Mouse (Mus musculus) hindbrain, embryonic 14.5 days (tissue): ENCODE measurements around the gene Rbm26. TPM values are rescaled to one million over a fixed set of nuclear protein-coding genes. Genes with fewer than 3 reads are reported as not detected.
A peak's percentile ranks its signal among the peaks of the same experiment; 100 is the strongest.

ENCODE experiments used
- ATAC-seq: fragments of 200-750 bp; cut with Nextera tagmentation; 2 replicates; pipeline ENCODE4 v1.8.0; 2017; ENCODE audit warnings: moderate number of reproducible peaks, mild to moderate bottlenecking, moderate TSS enrichment, moderate library complexity; ENCODE audit not compliant: low FRiP score
- DNase-seq: peaks from one replicate; pipeline ENCODE4 v3.0.0-alpha.2; 2015; ENCODE audit warnings: low spot score
- H3K27ac ChIP-seq: fragments of 300-500 bp; sonication (generic); 2 replicates; pipeline ENCODE4 v1.5.1; 2014; ENCODE audit warnings: mild to moderate bottlenecking, moderate library complexity
- H3K27me3 ChIP-seq: fragments of 300-500 bp; sonication (generic); 2 replicates; pipeline ENCODE4 v1.6.1; 2014; ENCODE audit warnings: mild to moderate bottlenecking, low read length, mixed read lengths; ENCODE audit not compliant: control insufficient read depth, insufficient read depth
- H3K36me3 ChIP-seq: fragments of 300-500 bp; sonication (generic); replicated peaks from 2 replicates; pipeline ENCODE4 v1.6.1; 2014; ENCODE audit not compliant: control insufficient read depth, insufficient read depth
- H3K4me1 ChIP-seq: fragments of 300-500 bp; sonication (generic); replicated peaks from 2 replicates; pipeline ENCODE4 v1.6.1; 2014; ENCODE audit warnings: antibody characterized with exemption, low read length, mixed read lengths; ENCODE audit not compliant: control insufficient read depth, insufficient read depth
- H3K4me2 ChIP-seq: fragments of 300-500 bp; sonication (generic); replicated peaks from 2 replicates; pipeline ENCODE4 v1.6.1; 2014; ENCODE audit warnings: mild to moderate bottlenecking, moderate library complexity
- H3K4me3 ChIP-seq: fragments of 300-500 bp; sonication (generic); replicated peaks from 2 replicates; pipeline ENCODE4 v1.5.1; 2014; ENCODE audit warnings: mild to moderate bottlenecking, low read length
- H3K9ac ChIP-seq: fragments of 300-500 bp; sonication (generic); 2 replicates; pipeline ENCODE4 v1.6.1; 2014
- H3K9me3 ChIP-seq: fragments of 300-500 bp; sonication (generic); 2 replicates; pipeline ENCODE4 v1.6.1; 2016; ENCODE audit warnings: low read length; ENCODE audit not compliant: control insufficient read depth
- WGBS: fragments of 180-500 bp; shearing (Covaris S2); extraction: QIAGEN DNeasy Blood & Tissue Kit; methylation state at CpG from one replicate; pipeline ENCODE4 v1.1.7; 2014; 5-methylcytosine and 5-hydroxymethylcytosine counted together
- polyA plus RNA-seq: library from polyadenylated mRNA; unstranded; fragments of >200 nt; fragmentation: Nextera tagmentation; extraction: Ambion mirVana; gene quantifications from 2 replicates; pipeline ENCODE4 v1.2.1, GENCODE M21; 2014

The Rbm26 gene
- polyA plus RNA-seq, result 34.6 and 40.4 TPM in 2 replicates

DNA sequence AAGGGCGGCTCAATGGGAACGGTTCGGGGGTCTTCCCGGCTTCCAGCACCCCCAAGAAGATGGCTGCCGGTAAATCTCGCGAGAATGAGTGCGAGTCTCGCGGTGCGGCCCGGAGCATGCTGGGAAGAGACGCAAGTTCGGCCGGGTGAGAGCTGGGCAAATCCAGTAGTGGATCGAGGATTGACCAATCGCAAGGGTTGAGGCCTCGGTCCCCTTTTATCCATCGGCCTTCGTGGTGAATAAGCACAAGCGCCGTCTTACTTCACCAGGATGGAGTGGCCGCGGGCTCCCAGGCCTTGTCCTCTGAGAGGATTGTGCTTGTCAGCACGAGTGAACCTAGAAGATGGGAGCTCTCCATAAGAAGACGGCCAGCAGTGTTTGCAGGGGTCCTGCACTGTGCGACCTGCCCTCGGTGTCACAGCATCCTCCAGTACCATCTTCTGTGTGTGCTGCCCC is at the start of gene Rbm26:
TSS of gene Rbm26 (minus strand) at position 90 of the 456 bp plus-strand sequence.
- Histone ChIP-seq H3K27ac (peak within 1 kb of the TSS; percentile 97), H3K4me3 (peak within 1 kb of the TSS; percentile 98), H3K4me2 (peak within 1 kb of the TSS; percentile 80), H3K4me1 (peaks cover 31% of the 10 kb centered on the region), H3K27me3 (no peaks in the 10 kb centered on the region), H3K9ac (peak within 1 kb of the TSS; percentile 99), H3K36me3 (no peaks in the 10 kb centered on the region), H3K9me3 (no peaks in the 10 kb centered on the region)
- peak; percentile 98 for DNase-seq
- WGBS, result under 1% methylated on average over 28 of the region's 28 CpGs
- ATAC-seq, result peak; percentile 95

DNA sequence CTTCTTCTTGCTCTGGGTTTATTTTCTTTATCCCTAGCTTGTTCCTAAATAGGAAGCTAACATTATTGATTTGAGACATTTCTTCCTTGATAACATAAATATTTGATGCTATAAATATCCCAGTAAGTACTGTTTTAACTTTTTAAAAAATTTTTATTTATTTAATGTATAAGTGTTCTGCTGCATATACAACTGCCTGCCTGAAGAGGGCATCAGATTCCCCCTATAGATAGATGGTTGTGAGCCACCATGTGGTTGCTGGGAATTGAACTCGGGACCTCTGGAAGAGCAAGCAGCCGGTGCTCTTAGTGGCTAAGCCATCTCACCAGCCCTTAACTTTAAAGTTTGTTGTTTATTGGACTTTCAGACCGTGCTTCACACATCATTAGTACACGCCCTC is 48.7 kb upstream of the Rbm26 start:
- Histone ChIP-seq H3K27ac (no peak overlapping the region), H3K4me3 (no peak overlapping the region), H3K36me3 (no peaks in the 10 kb centered on the region), H3K4me1 (no peaks in the 10 kb centered on the region), H3K27me3 (no peaks in the 10 kb centered on the region), H3K9ac (no peak overlapping the region), H3K9me3 (no peaks in the 10 kb centered on the region), H3K4me2 (no peak overlapping the region)
- WGBS, result 94% methylated on average over 4 of the region's 4 CpGs
- ATAC-seq (no peak), DNase-seq (no peak)

GRCm38 (mm10) chr14:105222240-105222639 is 45.1 kb upstream of the Rbm26 start:
- Histone ChIP-seq H3K27ac (no peak overlapping the region), H3K4me2 (no peak overlapping the region), H3K36me3 (no peaks in the 10 kb centered on the region), H3K9me3 (no peaks in the 10 kb centered on the region), H3K4me1 (no peaks in the 10 kb centered on the region), H3K9ac (no peak overlapping the region), H3K27me3 (no peaks in the 10 kb centered on the region), H3K4me3 (no peak overlapping the region)
- no peak for ATAC-seq
- 89% methylated on average over 4 of the region's 4 CpGs for WGBS
- DNase-seq, result no peak

GRCm38 (mm10) chr14:105219525-105220376 is 42.6 kb upstream of the Rbm26 start:
- no peaks in the 10 kb centered on the region for H3K9me3 ChIP-seq
- H3K27me3 ChIP-seq, result no peaks in the 10 kb centered on the region
- no peak overlapping the region for H3K27ac ChIP-seq
- 82% methylated on average over 9 of the region's 9 CpGs for WGBS
- no peaks in the 10 kb centered on the region for H3K4me1 ChIP-seq
- no peak overlapping the region for H3K9ac ChIP-seq
- no peak for ATAC-seq
- no peaks in the 10 kb centered on the region for H3K36me3 ChIP-seq
- H3K4me2 ChIP-seq, result no peak overlapping the region
- DNase-seq, result no peak
- H3K4me3 ChIP-seq, result no peak overlapping the region

- WGBS, result 56% methylated on average over 5 of the region's 5 CpGs
- Histone ChIP-seq H3K4me2 (no peak overlapping the region), H3K27me3 (no peaks in the 10 kb centered on the region), H3K4me3 (no peak overlapping the region), H3K9ac (no peak overlapping the region), H3K4me1 (no peaks in the 10 kb centered on the region), H3K9me3 (no peaks in the 10 kb centered on the region), H3K27ac (no peak overlapping the region), H3K36me3 (no peaks in the 10 kb centered on the region)
- ATAC-seq (no peak), DNase-seq (no peak)
Measured at GRCm38 (mm10) chr14:105198401-105198800, 21.3 kb upstream of the Rbm26 start.

DNA sequence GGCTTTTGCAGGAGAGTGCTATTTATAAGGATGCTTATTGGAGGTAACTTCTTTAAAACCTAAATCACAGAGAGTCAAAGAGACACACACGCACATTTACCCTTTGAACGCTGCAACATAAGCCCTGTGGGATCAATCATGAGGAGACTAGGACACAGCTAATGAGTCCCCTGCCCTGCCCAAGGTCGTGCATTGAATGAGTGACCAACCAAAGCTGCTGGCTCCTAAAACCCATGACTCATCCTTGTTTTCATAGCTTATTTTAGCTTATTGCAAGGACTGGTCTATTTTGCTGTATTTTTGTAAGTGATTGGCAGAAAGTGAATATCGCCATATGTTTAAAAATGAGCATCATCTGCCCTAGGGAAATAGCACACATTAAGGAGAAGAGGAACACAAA is 17.6 kb upstream of the Rbm26 start:
- 63% methylated on average over 4 of the region's 4 CpGs for WGBS
- H3K9ac ChIP-seq, result no peak overlapping the region
- no peak overlapping the region for H3K4me2 ChIP-seq
- H3K27me3 ChIP-seq, result no peaks in the 10 kb centered on the region
- no peaks in the 10 kb centered on the region for H3K4me1 ChIP-seq
- H3K36me3 ChIP-seq, result no peaks in the 10 kb centered on the region
- DNase-seq, result no peak
- H3K27ac ChIP-seq, result no peak overlapping the region
- no peaks in the 10 kb centered on the region for H3K9me3 ChIP-seq
- ATAC-seq, result no peak
- H3K4me3 ChIP-seq, result no peak overlapping the region

DNA sequence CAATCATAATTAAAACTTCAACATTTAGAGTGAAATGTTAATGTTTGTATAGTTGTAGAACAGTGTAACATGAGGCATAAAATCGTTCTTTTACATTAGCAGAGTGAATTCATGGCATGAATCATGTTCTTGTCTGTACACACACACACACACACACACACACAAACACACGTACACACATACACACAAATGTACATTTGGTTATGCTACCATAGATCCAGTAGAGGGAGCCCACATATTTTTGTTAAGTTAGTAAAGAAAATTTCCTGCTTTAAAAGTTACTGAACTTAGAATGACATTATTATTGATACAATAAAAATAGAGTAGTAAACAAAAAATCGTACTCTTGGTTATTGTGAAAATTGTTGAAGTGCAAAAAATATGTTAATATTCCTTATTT is 7.7 kb upstream of the Rbm26 start:
- Histone ChIP-seq H3K4me1 (no peaks in the 10 kb centered on the region), H3K27me3 (no peaks in the 10 kb centered on the region), H3K9ac (no peak overlapping the region), H3K4me3 (no peak overlapping the region), H3K9me3 (no peaks in the 10 kb centered on the region), H3K4me2 (no peak overlapping the region), H3K27ac (no peak overlapping the region), H3K36me3 (no peaks in the 10 kb centered on the region)
- DNase-seq (peak; percentile 45), ATAC-seq (no peak)
- WGBS, result 65% methylated on average over 3 of the region's 3 CpGs

DNA sequence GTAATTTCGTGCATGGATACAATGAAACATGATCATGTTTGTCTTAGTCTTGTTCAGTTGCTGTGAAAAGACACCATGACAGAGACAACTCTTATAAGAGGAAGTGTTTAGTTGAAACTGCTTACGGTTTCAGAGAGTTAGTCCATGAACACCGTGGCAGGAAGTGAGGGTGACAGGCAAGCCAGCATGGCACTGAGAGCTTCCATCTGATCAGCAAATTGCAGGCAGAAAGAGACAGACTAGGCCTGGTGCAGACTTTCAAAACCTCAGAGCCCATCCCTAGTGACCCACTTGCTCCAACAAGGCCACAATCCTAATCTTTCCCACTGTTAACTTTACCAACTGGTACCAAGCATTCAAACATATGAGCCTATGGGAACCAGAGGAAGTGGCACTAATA is 5.7 kb upstream of the Rbm26 start:
- ATAC-seq, result no peak
- WGBS, result 78% methylated on average over 3 of the region's 3 CpGs
- no peak overlapping the region for H3K4me3 ChIP-seq

DNA sequence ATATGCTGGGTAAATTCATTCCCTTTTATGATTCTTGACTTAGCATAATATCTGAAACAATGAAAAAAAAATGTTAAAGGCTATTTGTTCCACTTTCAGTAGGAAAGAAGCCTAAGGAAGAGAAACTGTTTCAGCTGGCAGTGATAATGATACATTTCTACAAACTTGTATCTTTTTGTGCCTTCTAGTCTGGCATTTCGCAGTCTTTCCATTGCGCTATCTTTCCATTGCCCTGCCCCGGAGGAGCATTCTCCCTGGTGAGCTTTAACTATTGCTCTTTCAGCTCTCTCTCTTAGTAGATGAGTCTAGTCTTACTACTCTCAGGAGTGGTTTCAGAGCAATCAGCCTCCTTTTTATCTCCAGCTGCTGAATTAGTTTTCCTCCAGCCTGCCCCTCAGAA is 2.6 kb upstream of the Rbm26 start:
- DNase-seq (no peak), ATAC-seq (no peak)
- Histone ChIP-seq H3K27me3 (no peaks in the 10 kb centered on the region), H3K4me2 (no peak overlapping the region), H3K9me3 (no peaks in the 10 kb centered on the region), H3K4me3 (no peak overlapping the region), H3K27ac (no peak overlapping the region), H3K9ac (no peak overlapping the region), H3K4me1 (peaks cover 13% of the 10 kb centered on the region), H3K36me3 (no peaks in the 10 kb centered on the region)
- 94% methylated on average over 3 of the region's 3 CpGs for WGBS

More for the DNA sequence above, 5.7 kb upstream of the Rbm26 start:
- no peak for DNase-seq
- Histone ChIP-seq H3K27me3 (no peaks in the 10 kb centered on the region), H3K9me3 (no peaks in the 10 kb centered on the region), H3K4me2 (no peak overlapping the region), H3K36me3 (no peaks in the 10 kb centered on the region), H3K9ac (no peak overlapping the region), H3K27ac (no peak overlapping the region), H3K4me1 (no peaks in the 10 kb centered on the region)
